Mouse (Mus musculus) ES-Bruce4 (cell line): Measurements from ENCODE around the gene Map2k1. TPM values are rescaled to one million over a fixed set of nuclear protein-coding genes. Genes with fewer than 3 reads are reported as not detected.
"Not testable (repeated sequence)": the region's sequence is repeated elsewhere in the genome, so short reads cannot be mapped to it uniquely, and the experiment has no call there.

Experiments
- H3K27ac ChIP-seq: 2 replicates; pipeline ENCODE4 v1.5.1; 2012; ENCODE audit warnings: low read length, inconsistent platforms; ENCODE audit not compliant: insufficient read depth
- H3K27me3 ChIP-seq: 2 replicates; pipeline ENCODE4 v1.6.1; 2012; ENCODE audit warnings: mild to moderate bottlenecking, low read length, inconsistent platforms; ENCODE audit not compliant: control insufficient read depth, poor library complexity, insufficient read depth, severe bottlenecking
- H3K36me3 ChIP-seq: 2 replicates; pipeline ENCODE4 v1.6.1; 2012; ENCODE audit warnings: inconsistent platforms, mild to moderate bottlenecking, low read length, moderate library complexity; ENCODE audit not compliant: control insufficient read depth, poor library complexity, insufficient read depth, severe bottlenecking
- H3K4me1 ChIP-seq: one replicate; pipeline ENCODE4 v1.8.1; 2011; ENCODE audit warnings: low read length; ENCODE audit not compliant: control insufficient read depth, insufficient read depth
- H3K4me3 ChIP-seq: 2 replicates; pipeline ENCODE4 v1.5.1; 2011; ENCODE audit warnings: low read depth, mild to moderate bottlenecking, low read length
- H3K9ac ChIP-seq: 2 replicates; pipeline ENCODE4 v1.6.1; 2012; ENCODE audit warnings: low read depth, mild to moderate bottlenecking, inconsistent platforms; ENCODE audit not compliant: poor library complexity, severe bottlenecking
- H3K9me3 ChIP-seq: replicated peaks from 2 replicates; pipeline ENCODE4 v1.6.1; 2012; ENCODE audit warnings: mild to moderate bottlenecking, low read length, inconsistent platforms; ENCODE audit not compliant: control insufficient read depth, poor library complexity, insufficient read depth, severe bottlenecking
- CTCF ChIP-seq: IDR thresholded peaks from one replicate; pipeline ENCODE4 v1.8.1; 2011; ENCODE audit warnings: low read depth, low read length
- EP300 ChIP-seq: IDR thresholded peaks from 2 replicates; pipeline ENCODE4 v1.6.1; 2011; ENCODE audit warnings: low read depth, low read length; ENCODE audit not compliant: insufficient read depth
- POLR2A ChIP-seq: IDR thresholded peaks from one replicate; pipeline ENCODE4 v1.8.1; 2011; ENCODE audit warnings: low read length; ENCODE audit not compliant: insufficient read depth
- polyA plus RNA-seq: library from polyadenylated mRNA; stranded (reverse); fragments of >200 nt; gene quantifications from 2 replicates; pipeline ENCODE4 v1.2.4, GENCODE M21; 2011; ENCODE audit warnings: low read depth; ENCODE audit not compliant: missing spikeins, insufficient read depth, insufficient read length

The Map2k1 gene
- polyA plus RNA-seq, 1 experiment = 85.7 TPM

DNA sequence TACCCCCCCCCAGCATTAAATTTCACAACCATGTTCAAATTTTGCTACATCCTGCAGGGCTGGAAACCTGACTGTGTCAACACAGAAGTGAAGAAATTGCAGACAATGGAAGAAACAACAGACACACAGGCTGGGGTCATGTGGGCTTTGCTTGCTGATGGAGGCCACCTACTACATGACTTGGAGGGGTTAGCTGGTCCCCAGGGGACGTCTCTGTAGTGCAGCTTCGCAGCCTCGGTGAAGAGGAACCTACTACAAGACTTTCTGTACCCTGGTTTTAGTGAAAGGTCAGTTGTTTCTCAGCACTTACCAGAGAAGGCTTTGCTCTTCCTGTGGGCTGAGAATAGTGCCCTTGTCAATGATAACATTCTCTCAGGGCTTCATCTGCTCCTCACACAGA is 17.8 kb upstream of the Map2k1 start:
- no peaks in the 10 kb centered on the region for H3K4me1 ChIP-seq
- H3K27me3 ChIP-seq = no peaks in the 10 kb centered on the region
- TF ChIP-seq CTCF (no peak), POLR2A (no peak), EP300 (no peak)
- no peaks in the 10 kb centered on the region for H3K36me3 ChIP-seq
- no peak overlapping the region for H3K4me3 ChIP-seq
- H3K9ac ChIP-seq = no peak overlapping the region
- H3K9me3 ChIP-seq = no peaks in the 10 kb centered on the region
- H3K27ac ChIP-seq = peak overlapping the region; percentile 53

DNA sequence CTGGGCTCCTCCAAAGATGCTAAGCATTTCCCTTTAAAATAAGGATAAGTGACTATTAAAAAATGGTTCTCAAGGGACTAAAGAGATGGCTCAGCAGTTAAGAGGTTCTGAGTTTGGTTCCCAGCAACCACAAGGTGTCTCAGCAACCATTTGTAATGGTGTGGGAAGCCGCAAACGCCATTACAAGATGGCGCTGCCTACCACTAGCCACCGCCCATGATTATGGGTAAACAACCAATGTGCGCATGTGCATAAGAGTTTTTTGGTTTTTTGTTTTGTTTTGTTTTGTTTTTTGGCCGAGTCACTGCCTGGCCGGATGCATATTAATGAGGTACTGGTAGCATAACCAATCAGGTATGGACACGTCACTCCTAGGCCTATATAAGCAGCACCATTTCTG is 15.4 kb upstream of the Map2k1 start:
- not testable (repeated sequence) for H3K4me3 ChIP-seq, H3K27me3 ChIP-seq, H3K4me1 ChIP-seq, H3K36me3 ChIP-seq, H3K9me3 ChIP-seq
- peak overlapping the region; percentile 93 for H3K27ac ChIP-seq
- peak overlapping the region; percentile 33; the same call in 1 of the 2 replicates for H3K9ac ChIP-seq

DNA sequence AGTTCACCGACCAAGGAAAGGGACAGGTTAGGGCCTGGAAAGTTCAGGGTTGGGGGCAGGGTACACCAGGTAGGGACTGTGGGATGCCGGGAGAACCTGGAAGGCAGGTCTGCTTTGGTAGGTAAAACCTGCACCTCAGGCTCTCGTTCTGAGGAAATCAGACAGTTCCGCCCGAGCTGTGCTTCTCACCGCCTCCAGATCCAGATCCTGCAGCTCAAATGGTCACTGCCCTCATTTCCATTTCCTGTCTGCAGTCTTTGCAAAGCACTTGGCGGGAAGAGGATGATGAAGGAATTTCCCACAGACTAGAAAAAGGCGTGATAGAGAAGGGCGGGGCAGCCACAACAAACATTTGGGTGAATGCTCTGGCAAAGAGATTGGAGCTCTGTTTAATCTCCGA is 14.8 kb upstream of the Map2k1 start:
- Histone ChIP-seq H3K9me3 (no peaks in the 10 kb centered on the region), H3K27me3 (no peaks in the 10 kb centered on the region), H3K36me3 (no peaks in the 10 kb centered on the region), H3K4me3 (peak overlapping the region; percentile 50), H3K4me1 (no peaks in the 10 kb centered on the region), H3K27ac (peak overlapping the region; percentile 93), H3K9ac (peak overlapping the region; percentile 33)
- TF ChIP-seq POLR2A (no peak), EP300 (0 out of 2 replicates have a peak, but pooled peaks have one; percentile 44)

DNA sequence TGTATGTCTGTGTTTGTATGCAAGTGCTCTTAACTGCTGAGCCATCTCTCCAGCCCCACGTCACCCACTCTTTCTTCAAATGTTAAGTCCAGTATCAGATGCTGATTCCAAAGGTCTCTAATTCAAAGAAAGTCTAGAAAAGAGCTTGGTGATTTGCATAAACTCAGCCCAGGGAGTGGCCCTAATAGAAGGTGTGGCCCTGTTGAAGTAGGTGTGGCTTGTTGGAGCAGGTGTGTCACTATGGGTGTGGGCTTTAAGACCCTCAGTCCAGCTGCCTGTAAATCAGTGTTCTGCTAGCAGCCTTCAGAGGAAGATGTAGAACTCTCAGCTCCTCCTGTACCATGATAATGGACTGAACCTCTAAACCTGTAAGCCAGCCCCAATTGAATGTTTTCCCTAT is 13.8 kb upstream of the Map2k1 start:
- TF ChIP-seq POLR2A (peak; percentile 26), CTCF (no peak), EP300 (peak; percentile 53; the same call in 1 of the 2 replicates)
- no peak overlapping the region for H3K4me3 ChIP-seq
- H3K36me3 ChIP-seq = no peaks in the 10 kb centered on the region
- peak overlapping the region; percentile 86; the same call in 1 of the 2 replicates for H3K27ac ChIP-seq
- H3K9ac ChIP-seq = no peak overlapping the region
- no peaks in the 10 kb centered on the region for H3K4me1 ChIP-seq
- H3K27me3 ChIP-seq = no peaks in the 10 kb centered on the region
- H3K9me3 ChIP-seq = no peaks in the 10 kb centered on the region

DNA sequence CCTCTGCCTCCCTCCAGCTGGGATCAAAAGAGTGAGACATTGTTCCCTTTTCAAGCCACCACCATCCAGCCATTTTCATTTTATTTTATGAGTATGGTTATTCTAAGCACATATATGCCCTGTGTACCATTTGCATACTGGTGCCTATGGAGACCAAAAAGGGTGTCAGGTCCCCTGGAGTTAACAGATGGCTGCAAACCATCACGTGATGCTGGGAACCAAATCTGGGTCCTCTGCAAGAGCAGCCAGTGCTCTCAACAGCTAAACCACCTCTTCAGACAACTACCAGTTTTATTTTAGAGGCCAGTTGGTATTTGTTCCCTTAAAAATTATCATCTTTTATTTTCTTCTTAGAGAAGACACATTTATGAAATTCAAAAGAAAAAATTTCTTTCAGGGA is 11.4 kb upstream of the Map2k1 start:
- no peak overlapping the region for H3K9ac ChIP-seq
- no peaks in the 10 kb centered on the region for H3K36me3 ChIP-seq
- no peaks in the 10 kb centered on the region for H3K9me3 ChIP-seq
- no peaks in the 10 kb centered on the region for H3K4me1 ChIP-seq
- H3K27ac ChIP-seq = no peak overlapping the region
- TF ChIP-seq CTCF (no peak), EP300 (no peak), POLR2A (no peak)
- H3K27me3 ChIP-seq = no peaks in the 10 kb centered on the region
- H3K4me3 ChIP-seq = no peak overlapping the region

DNA sequence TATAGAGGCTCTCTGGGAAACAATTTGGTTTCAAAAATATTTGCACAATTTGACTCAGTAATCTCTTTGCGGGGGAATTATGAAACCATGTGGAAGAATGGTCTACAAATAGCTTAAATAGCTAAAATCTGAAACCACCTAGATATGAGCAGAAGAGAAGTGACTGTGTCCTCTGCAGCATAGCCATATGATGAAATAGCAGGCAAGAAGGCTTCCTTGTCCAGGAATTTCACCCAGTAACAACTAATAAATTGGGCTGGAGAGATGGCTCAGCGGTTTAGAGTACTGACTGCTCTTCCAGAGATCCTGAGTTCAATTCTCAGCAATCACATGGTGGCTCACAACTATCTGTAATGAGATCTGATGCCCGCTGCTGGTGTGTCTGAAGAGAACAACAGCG is 7.6 kb upstream of the Map2k1 start:
- Histone ChIP-seq H3K27ac (no peak overlapping the region), H3K4me1 (no peaks in the 10 kb centered on the region), H3K9ac (no peak overlapping the region), H3K36me3 (no peaks in the 10 kb centered on the region), H3K27me3 (no peaks in the 10 kb centered on the region), H3K4me3 (no peak overlapping the region), H3K9me3 (no peaks in the 10 kb centered on the region)
- TF ChIP-seq CTCF = no peak
- TF ChIP-seq POLR2A = no peak
- TF ChIP-seq EP300 = no peak
